Mouse (Mus musculus) neural tube, embryonic 12.5 days (tissue): ENCODE results near the gene Nr1i2. TPM values are rescaled to one million over a fixed set of nuclear protein-coding genes. Genes with fewer than 3 reads are reported as not detected.
"Not testable (repeated sequence)": the region's sequence is repeated elsewhere in the genome, so short reads cannot be mapped to it uniquely, and the experiment has no call there.

Source experiments
- ATAC-seq: fragments of 200-750 bp; cut with Nextera tagmentation; 2 replicates; pipeline ENCODE4 v1.8.0; 2017; ENCODE audit warnings: low read depth, mild to moderate bottlenecking, moderate TSS enrichment, moderate library complexity; ENCODE audit not compliant: low FRiP score
- H3K27ac ChIP-seq: fragments of 300-500 bp; sonication (generic); 2 replicates; pipeline ENCODE4 v1.5.1; 2016
- H3K27me3 ChIP-seq: fragments of 300-500 bp; sonication (generic); replicated peaks from 2 replicates; pipeline ENCODE4 v1.6.1; 2016; ENCODE audit warnings: mild to moderate bottlenecking
- H3K36me3 ChIP-seq: fragments of 300-500 bp; sonication (generic); 2 replicates; pipeline ENCODE4 v1.6.1; 2016; ENCODE audit warnings: mild to moderate bottlenecking
- H3K4me1 ChIP-seq: fragments of 300-500 bp; sonication (generic); 2 replicates; pipeline ENCODE4 v1.6.1; 2016
- H3K4me2 ChIP-seq: fragments of 300-500 bp; sonication (generic); replicated peaks from 2 replicates; pipeline ENCODE4 v1.6.1; 2016; ENCODE audit warnings: mild to moderate bottlenecking
- H3K4me3 ChIP-seq: fragments of 300-500 bp; sonication (generic); 2 replicates; pipeline ENCODE4 v1.5.1; 2016
- H3K9ac ChIP-seq: fragments of 300-500 bp; sonication (generic); 2 replicates; pipeline ENCODE4 v1.6.1; 2016; ENCODE audit warnings: mild to moderate bottlenecking
- H3K9me3 ChIP-seq: fragments of 300-500 bp; sonication (generic); 2 replicates; pipeline ENCODE4 v1.6.1; 2016; ENCODE audit warnings: mild to moderate bottlenecking
- WGBS: fragments of 180-500 bp; shearing (Covaris S2); methylation state at CpG from one replicate; pipeline ENCODE4 v1.1.7; 2016; 5-methylcytosine and 5-hydroxymethylcytosine counted together
- polyA plus RNA-seq: library from polyadenylated mRNA; unstranded; fragments of >200 nt; fragmentation: Nextera tagmentation; extraction: Ambion mirVana; gene quantifications from 2 replicates; pipeline ENCODE4 v1.2.1, GENCODE M21; 2016

Gene Nr1i2
- polyA plus RNA-seq, 1 experiment from 2014 or later, result not detected

DNA sequence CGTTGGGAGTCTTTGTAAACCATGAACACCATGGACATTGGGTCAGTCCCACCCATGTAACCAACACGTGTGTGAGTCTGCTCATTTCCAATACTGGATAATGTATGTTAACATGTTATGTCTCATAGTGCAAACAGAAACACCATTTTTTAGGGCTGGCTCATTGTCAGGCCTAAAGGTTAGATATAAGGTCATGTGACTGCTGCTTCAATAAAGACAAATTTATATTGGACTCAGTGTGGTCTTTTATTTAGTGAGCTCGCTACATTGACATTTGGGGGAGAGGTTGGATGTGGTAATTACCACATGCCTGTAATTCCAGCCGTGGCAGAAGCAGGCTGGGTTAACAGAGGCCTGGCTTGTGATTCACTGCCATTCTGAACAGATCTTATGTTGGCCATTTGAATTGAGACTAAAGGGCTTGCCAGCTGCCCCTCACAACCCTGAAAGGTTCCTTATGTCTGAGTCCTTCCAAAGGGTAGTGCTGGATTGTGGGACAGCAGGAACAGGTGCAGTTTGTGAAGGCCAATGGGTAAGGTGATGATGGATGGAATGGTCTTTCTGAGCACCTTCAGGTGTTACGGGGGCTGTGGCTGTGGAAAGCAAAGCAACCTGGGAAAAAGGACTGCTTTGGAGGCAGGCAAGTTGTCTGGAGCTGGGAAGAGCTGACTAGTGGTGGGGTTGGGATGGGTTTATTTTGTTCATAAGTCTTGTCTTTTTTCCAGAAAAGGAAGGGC lies 48.6 kb downstream of the Nr1i2 start:
- no peak for ATAC-seq
- no peak overlapping the region for H3K4me2 ChIP-seq
- H3K9ac ChIP-seq, result no peak overlapping the region
- no peaks in the 10 kb centered on the region for H3K4me1 ChIP-seq
- H3K9me3 ChIP-seq, result no peaks in the 10 kb centered on the region
- H3K4me3 ChIP-seq, result no peak overlapping the region
- 75% methylated on average over 5 of the region's 5 CpGs for WGBS
- peaks cover 22% of the 10 kb centered on the region for H3K36me3 ChIP-seq
- no peaks in the 10 kb centered on the region for H3K27me3 ChIP-seq
- no peak overlapping the region for H3K27ac ChIP-seq

DNA sequence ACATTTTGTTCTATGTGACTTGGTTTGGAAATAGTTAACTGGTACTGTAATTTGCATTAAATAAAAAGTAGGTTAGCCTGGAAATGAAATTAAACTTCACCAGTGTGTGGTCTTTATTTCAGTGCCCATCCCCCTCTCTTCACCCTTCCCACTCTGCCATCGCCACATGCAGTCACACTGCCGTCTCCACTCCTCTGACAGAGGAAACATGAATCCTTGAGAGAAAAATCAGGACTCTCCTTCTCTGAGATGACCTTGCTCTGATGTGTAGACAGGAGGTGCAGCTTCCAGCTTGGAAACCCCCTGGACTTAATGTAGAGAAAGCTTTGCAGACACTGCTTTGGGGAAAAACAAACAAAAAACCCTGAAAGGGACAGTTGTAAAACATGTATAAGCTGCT lies 49.2 kb downstream of the Nr1i2 start:
- H3K4me3 ChIP-seq, result no peak overlapping the region
- H3K9me3 ChIP-seq, result no peaks in the 10 kb centered on the region
- H3K27ac ChIP-seq, result no peak overlapping the region
- no peak overlapping the region for H3K4me2 ChIP-seq
- H3K4me1 ChIP-seq, result no peaks in the 10 kb centered on the region
- no peak overlapping the region for H3K9ac ChIP-seq
- peaks cover 27% of the 10 kb centered on the region for H3K36me3 ChIP-seq
- ATAC-seq, result no peak
- WGBS, result 49% methylated on average over 2 of the region's 2 CpGs
- H3K27me3 ChIP-seq, result no peaks in the 10 kb centered on the region

DNA sequence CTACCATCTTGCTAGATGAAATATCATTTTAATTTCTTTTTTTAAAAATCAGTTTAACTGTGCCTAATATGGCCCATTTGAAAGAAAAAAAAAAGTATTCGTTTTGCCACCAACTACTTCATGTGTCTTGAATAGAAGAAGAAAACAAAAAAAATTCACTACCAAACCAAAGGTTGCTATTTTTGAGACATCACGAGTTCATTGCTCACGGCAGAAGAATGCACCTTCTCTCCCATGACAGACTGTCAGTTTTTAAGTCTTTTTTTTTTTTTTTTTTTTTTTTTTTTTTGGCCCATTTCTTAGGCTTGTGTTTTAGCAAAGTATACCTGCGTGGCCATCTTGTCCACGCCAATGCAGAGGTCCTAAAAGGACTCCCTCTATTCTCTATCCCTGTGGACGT lies 50.5 kb downstream of the Nr1i2 start:
- no peak overlapping the region for H3K9ac ChIP-seq
- peaks cover 31% of the 10 kb centered on the region for H3K36me3 ChIP-seq
- no peaks in the 10 kb centered on the region for H3K9me3 ChIP-seq
- no peak overlapping the region for H3K4me3 ChIP-seq
- 93% methylated on average over 6 of the region's 6 CpGs for WGBS
- H3K27ac ChIP-seq, result no peak overlapping the region
- no peaks in the 10 kb centered on the region for H3K4me1 ChIP-seq
- no peak overlapping the region for H3K4me2 ChIP-seq
- no peak for ATAC-seq
- H3K27me3 ChIP-seq, result no peaks in the 10 kb centered on the region

DNA sequence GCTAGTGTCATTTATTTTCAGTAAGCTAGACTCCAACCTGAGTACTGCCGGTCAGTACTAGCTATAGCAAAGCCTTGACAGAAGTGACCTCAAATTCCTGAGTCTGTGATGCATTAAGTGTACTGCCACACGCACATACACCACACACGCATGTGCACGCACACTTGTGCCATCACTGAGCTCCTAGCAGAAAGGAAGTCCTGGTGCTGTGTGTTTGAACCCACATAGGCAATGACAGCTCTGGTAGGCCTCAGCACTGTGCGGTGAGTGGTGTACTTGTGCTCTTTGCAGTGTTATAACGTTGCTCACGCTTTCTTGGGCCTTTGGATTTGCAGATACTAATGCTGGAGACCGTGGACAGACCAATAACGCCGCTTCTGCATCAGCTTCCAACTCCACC lies 54.5 kb downstream of the Nr1i2 start:
- H3K27me3 ChIP-seq, result no peaks in the 10 kb centered on the region
- peaks cover 31% of the 10 kb centered on the region for H3K36me3 ChIP-seq
- no peaks in the 10 kb centered on the region for H3K9me3 ChIP-seq
- no peak overlapping the region for H3K27ac ChIP-seq
- H3K4me2 ChIP-seq, result no peak overlapping the region
- H3K9ac ChIP-seq, result no peak overlapping the region
- H3K4me1 ChIP-seq, result no peaks in the 10 kb centered on the region
- 0 out of 2 replicates have a peak, but pooled peaks have one; percentile 21 for ATAC-seq
- WGBS, result 96% methylated on average over 10 of the region's 10 CpGs
- H3K4me3 ChIP-seq, result no peak overlapping the region

DNA sequence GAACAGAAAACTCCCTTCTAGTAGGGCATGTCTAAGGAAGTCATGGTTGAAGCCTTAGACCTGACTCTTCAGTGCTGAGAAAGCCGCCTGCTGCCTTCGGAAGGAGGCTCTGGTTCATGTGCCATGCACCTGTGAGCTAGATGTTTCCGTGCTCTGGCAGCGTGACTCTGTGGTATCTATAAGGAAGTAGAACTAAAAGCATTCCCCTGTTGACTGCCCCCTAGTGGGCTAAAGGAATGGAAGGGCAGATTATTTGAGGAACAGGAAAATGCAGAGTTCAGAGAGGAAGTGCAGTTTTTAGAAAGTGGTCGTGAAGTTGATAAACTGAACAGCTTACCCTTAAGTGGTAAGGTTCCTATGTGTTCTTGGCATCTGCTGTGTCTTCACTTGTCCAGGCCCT lies 54.9 kb downstream of the Nr1i2 start:
- Histone ChIP-seq H3K4me2 (no peak overlapping the region), H3K27ac (no peak overlapping the region), H3K27me3 (no peaks in the 10 kb centered on the region), H3K36me3 (peaks cover 30% of the 10 kb centered on the region), H3K4me1 (no peaks in the 10 kb centered on the region), H3K9me3 (no peaks in the 10 kb centered on the region), H3K9ac (no peak overlapping the region), H3K4me3 (no peak overlapping the region)
- 85% methylated on average over 5 of the region's 5 CpGs for WGBS
- ATAC-seq, result no peak

DNA sequence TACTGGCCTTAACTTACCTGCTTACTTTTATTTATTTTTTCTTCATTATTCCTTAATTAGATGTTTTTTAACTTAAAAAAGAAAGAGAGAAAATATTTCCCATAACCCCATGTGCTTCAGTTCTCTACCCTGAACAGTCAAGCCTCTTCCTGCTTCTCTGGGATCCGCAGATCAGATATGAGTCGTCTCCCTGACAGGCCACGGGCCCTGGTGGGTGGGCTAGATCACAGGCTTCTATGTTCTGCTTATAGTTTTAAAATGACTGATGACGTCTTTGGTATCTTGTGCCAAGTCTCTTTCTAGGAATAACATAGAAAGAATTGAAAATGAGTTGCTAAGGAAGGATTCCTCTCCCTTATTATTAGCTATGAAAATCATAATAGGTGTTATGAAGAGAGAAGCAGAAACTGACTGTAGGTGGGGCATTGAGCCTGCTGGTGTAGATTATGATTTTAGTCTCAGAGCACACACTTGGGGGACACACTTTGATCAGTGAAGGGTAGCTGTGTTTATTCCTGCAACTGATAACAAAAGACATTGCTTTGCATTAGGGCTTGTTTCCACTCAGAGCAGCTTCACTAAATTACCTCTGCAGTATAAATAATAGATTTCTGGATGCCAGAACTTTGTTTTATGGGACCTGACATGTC lies 57.6 kb downstream of the Nr1i2 start:
- Histone ChIP-seq H3K4me2 (no peak overlapping the region), H3K4me3 (no peak overlapping the region), H3K9me3 (no peaks in the 10 kb centered on the region), H3K4me1 (no peaks in the 10 kb centered on the region), H3K27ac (no peak overlapping the region), H3K27me3 (no peaks in the 10 kb centered on the region), H3K36me3 (peaks cover 22% of the 10 kb centered on the region), H3K9ac (no peak overlapping the region)
- ATAC-seq, result no peak
- WGBS, result 89% methylated on average over 4 of the region's 4 CpGs

DNA sequence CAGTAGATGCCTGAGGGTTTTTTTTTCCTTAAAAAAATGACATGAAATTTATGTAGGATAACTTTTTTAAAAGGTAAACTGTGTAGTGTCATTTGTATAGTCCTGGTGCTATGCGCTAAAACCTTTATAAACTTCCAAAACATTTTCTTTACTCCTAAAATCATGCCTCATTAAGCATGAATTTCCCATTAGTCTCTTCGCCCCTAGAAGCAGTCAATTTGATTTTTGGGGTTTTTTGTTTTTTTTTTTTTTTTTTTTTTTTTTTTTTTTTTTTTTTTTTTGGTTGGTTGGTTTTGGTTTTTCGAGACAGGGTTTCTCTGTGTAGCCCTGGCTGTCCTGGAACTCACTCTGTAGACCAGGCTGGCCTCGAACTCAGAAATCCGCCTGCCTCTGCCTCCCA lies 72.1 kb downstream of the Nr1i2 start:
- not testable (repeated sequence) for H3K4me3 ChIP-seq, H3K9me3 ChIP-seq, H3K4me2 ChIP-seq, H3K27me3 ChIP-seq, H3K9ac ChIP-seq, ATAC-seq, H3K27ac ChIP-seq, H3K4me1 ChIP-seq
- H3K36me3 ChIP-seq, result peaks cover 35% of the 10 kb centered on the region
- 93% methylated on average over 5 of the region's 5 CpGs for WGBS

DNA sequence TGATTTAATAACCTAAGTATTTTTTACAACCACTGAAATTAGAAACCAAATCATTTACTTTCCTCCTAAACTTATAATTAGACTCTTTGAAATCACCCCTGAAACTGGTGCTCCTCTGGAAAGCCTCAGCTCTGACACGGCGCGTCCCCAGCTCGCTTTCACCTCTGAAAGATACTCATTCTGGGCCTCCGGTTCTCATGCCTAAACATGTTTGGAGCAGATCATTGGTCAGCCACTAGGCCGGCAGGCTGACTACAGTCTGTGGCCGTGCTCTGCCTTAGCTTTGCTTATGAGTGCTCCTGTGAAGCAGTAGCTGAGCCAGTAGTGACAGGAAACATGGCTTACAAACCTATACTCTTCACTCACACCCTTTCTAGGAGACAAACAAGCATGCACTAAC lies 89.4 kb downstream of the Nr1i2 start:
- Histone ChIP-seq H3K4me1 (no peaks in the 10 kb centered on the region), H3K4me3 (no peak overlapping the region), H3K4me2 (no peak overlapping the region), H3K27me3 (no peaks in the 10 kb centered on the region), H3K9me3 (no peaks in the 10 kb centered on the region), H3K36me3 (peaks cover 21% of the 10 kb centered on the region), H3K27ac (no peak overlapping the region), H3K9ac (no peak overlapping the region)
- 94% methylated on average over 7 of the region's 7 CpGs for WGBS
- no peak for ATAC-seq

Other genes with a start within 250 kb of the Nr1i2 start
- 140 and 151 TPM in 2 replicates for gene Gsk3b, start 205.8 kb downstream of the Nr1i2 start, polyA plus RNA-seq
- 0.22 and 0.25 TPM in 2 replicates for gene Maats1, start 47.3 kb upstream of the Nr1i2 start, polyA plus RNA-seq
- gene Cox17, start 52.2 kb upstream of the Nr1i2 start, polyA plus RNA-seq, result 127 and 128 TPM in 2 replicates
- gene Gm21987, start 52.2 kb upstream of the Nr1i2 start, polyA plus RNA-seq, result not detected in 2 replicates
- 0.61 and 0.94 TPM in 2 replicates for gene Popdc2, start 67.4 kb upstream of the Nr1i2 start, polyA plus RNA-seq
- gene Pla1a, start 138.3 kb upstream of the Nr1i2 start, polyA plus RNA-seq, result 0.28 and 0.42 TPM in 2 replicates
- 150 and 156 TPM in 2 replicates for gene Adprh, start 157.9 kb upstream of the Nr1i2 start, polyA plus RNA-seq
- gene Cd80, start 160.7 kb upstream of the Nr1i2 start, polyA plus RNA-seq, result 0.46 and 0.87 TPM in 2 replicates
- gene Timmdc1, start 227.8 kb upstream of the Nr1i2 start, polyA plus RNA-seq, result 31.6 and 38.3 TPM in 2 replicates